Mouse (Mus musculus): ENCODE data around the gene Ostm1. TPM values are rescaled to one million over a fixed set of nuclear protein-coding genes. Genes with fewer than 3 reads are reported as not detected.

Ostm1 gene
- polyA plus RNA-seq, 1 experiment from 2014 or later, result 12.1 TPM

DNA sequence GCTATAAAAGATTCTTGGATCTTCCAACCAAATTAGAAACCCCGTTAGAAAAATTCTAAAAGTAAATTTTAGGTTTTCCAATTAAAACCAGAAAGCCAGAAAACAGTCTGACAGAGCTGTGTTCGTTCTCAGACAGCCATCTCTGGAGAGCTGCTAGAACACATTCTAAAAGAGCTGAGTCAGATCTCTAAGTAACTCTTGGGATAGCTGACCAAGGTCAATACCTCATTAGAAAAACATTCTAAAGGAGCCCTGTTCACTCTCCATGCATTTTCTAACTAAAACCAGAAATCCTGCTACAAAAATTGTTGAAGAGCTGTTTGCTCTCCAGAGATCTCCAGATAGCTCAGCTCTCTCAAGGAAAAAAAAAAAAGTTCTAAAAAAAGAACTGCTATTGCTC is 146.0 kb downstream of the Ostm1 start:
- no peak overlapping the region for H3K27ac ChIP-seq (ENCODE audit: low read depth)
- H3K36me3 ChIP-seq (replicated peaks; ENCODE audit: insufficient read depth, low read length), result no peaks in the 10 kb centered on the region
- TF ChIP-seq EP300 (IDR thresholded peaks at IDR 0.05; ENCODE audit: low read depth) (no peak), CTCF (IDR thresholded peaks at IDR 0.05; ENCODE audit: low read depth) (no peak)
- no peak overlapping the region for H3K4me3 ChIP-seq (ENCODE audit: low read depth, low read length)
- no peak overlapping the region for H3K4me2 ChIP-seq (ENCODE audit: low read depth, low read length)
- H3K9me3 ChIP-seq (ENCODE audit: low read length), result peaks cover 2% of the 10 kb centered on the region; the same call in 1 of the 2 replicates
- H3K4me1 ChIP-seq (ENCODE audit: insufficient read depth), result no peaks in the 10 kb centered on the region
- H3K9ac ChIP-seq (replicated peaks), result no peak overlapping the region
- ATAC-seq, result no peak
- 72% methylated on average over 2 of the region's 2 CpGs for WGBS (ENCODE audit: insufficient replicate concordance)
- no peak for DNase-seq
- H3K27me3 ChIP-seq (ENCODE audit: insufficient read depth, low read length), result no peaks in the 10 kb centered on the region

DNA sequence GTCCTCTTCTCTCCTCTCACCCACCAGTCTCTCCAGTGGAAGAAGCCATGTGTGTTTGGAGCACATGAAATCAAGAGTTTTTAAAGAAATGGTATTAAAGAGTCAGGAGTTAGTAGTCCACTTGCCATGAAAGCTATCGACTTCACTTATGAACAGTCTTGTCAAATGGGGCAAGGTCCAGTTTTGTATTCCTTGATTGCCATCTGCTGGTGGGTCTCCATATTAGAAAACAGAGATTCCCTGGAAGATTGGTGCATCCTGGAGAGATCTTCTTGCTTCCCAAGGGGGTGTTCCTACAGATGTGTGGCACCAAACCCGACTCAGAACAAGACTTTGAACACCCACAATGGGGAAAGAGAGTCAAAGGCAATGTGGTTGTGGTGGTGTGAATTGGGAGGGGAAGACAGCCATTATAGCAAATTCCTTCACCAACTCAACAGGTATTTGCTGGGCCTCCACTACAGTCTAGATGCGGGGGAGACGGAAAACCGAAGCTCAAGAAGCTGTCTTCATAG is 151.0 kb downstream of the Ostm1 start:
- H3K9ac ChIP-seq (replicated peaks), result no peak overlapping the region
- H3K4me1 ChIP-seq (ENCODE audit: insufficient read depth), result no peaks in the 10 kb centered on the region
- peaks cover 2% of the 10 kb centered on the region; the same call in 1 of the 2 replicates for H3K9me3 ChIP-seq (ENCODE audit: low read length)
- TF ChIP-seq CTCF (IDR thresholded peaks at IDR 0.05; ENCODE audit: low read depth) (peak; percentile 64), EP300 (IDR thresholded peaks at IDR 0.05; ENCODE audit: low read depth) (no peak)
- DNase-seq, result no peak
- WGBS (ENCODE audit: insufficient replicate concordance), result 60% methylated on average over 5 of the region's 5 CpGs
- no peak overlapping the region for H3K27ac ChIP-seq (ENCODE audit: low read depth)
- no peaks in the 10 kb centered on the region for H3K27me3 ChIP-seq (ENCODE audit: insufficient read depth, low read length)
- no peak overlapping the region for H3K4me3 ChIP-seq (ENCODE audit: low read depth, low read length)
- H3K36me3 ChIP-seq (replicated peaks; ENCODE audit: insufficient read depth, low read length), result no peaks in the 10 kb centered on the region
- ATAC-seq, result no peak
- H3K4me2 ChIP-seq (ENCODE audit: low read depth, low read length), result no peak overlapping the region

DNA sequence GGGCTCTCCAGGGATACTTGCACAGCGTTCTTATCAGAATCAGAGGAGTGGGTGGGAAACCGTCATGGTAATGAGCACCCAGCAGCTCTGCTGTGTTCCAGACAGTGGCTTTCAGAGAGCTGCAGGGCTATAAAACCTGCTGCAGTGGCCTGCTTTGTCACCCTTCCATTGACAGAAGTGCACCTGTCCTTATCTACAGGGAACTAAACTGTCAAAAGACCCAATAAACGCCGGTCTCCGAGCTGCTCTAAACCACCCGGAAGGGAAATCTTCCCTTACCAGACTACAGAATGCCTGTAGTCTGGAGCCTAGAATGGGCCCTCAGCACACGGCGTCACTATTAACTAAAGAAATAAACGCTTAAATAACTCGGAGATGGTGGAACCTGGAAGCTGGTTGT is 168.2 kb downstream of the Ostm1 start:
- DNase-seq (no peak), ATAC-seq (no peak)
- TF ChIP-seq CTCF (IDR thresholded peaks at IDR 0.05; ENCODE audit: low read depth), result no peak
- no peak for TF ChIP-seq EP300 (IDR thresholded peaks at IDR 0.05; ENCODE audit: low read depth)
- no peaks in the 10 kb centered on the region for H3K36me3 ChIP-seq (replicated peaks; ENCODE audit: insufficient read depth, low read length)
- no peaks in the 10 kb centered on the region for H3K27me3 ChIP-seq (ENCODE audit: insufficient read depth, low read length)
- no peak overlapping the region for H3K9ac ChIP-seq (replicated peaks)
- no peak overlapping the region for H3K4me3 ChIP-seq (ENCODE audit: low read depth, low read length)
- no peak overlapping the region for H3K4me2 ChIP-seq (ENCODE audit: low read depth, low read length)
- H3K9me3 ChIP-seq (ENCODE audit: low read length), result no peaks in the 10 kb centered on the region
- H3K27ac ChIP-seq (ENCODE audit: low read depth), result no peak overlapping the region
- no peaks in the 10 kb centered on the region for H3K4me1 ChIP-seq (ENCODE audit: insufficient read depth)
- 49% methylated on average over 10 of the region's 10 CpGs for WGBS (ENCODE audit: insufficient replicate concordance)

Other genes with a start within 250 kb of the Ostm1 start
- 2.3 and 2.9 TPM in 2 replicates for gene Afg1l, start 105.3 kb upstream of the Ostm1 start, polyA plus RNA-seq (2015; fragmentation: Nextera tagmentation; extraction: Ambion mirVana)
- gene Snx3, start 81.8 kb upstream of the Ostm1 start, polyA plus RNA-seq (2015; fragmentation: Nextera tagmentation; extraction: Ambion mirVana), result 173 and 176 TPM in 2 replicates
- not detected in 2 replicates for gene Nr2e1, start 190 bp upstream of the Ostm1 start, polyA plus RNA-seq (2015; fragmentation: Nextera tagmentation; extraction: Ambion mirVana)
- gene Sec63, start 177.7 kb downstream of the Ostm1 start, polyA plus RNA-seq (2015; fragmentation: Nextera tagmentation; extraction: Ambion mirVana), result 13.4 and 14.0 TPM in 2 replicates